Mouse (Mus musculus) MEL (cell line): ENCODE measurements at regions not wholly inside any gene's neighbourhood (a gene's known extent, or its start where the extent isn't known, plus 50 kb on each side); places are given as distances from the start of the nearest gene placed in this dataset.

Experiments
- CTCF ChIP-seq, 3 experiments: IDR thresholded peaks in 2 of 3; conservative IDR thresholded peaks in 1 of 3; 2 replicates each; pipeline ENCODE4 v1.5.1; 2011 to 2012; ENCODE audit warnings: low read length in 3 of 3, low read depth in 2 of 3, mild to moderate bottlenecking in 2 of 3, improper control_type of control experiment in 1 of 3, inconsistent platforms in 1 of 3, mixed read lengths in 1 of 3, moderate library complexity in 1 of 3; ENCODE audit not compliant: control insufficient read depth in 1 of 3, insufficient read depth in 1 of 3, poor library complexity in 1 of 3, severe bottlenecking in 1 of 3
- E2F4 ChIP-seq: IDR thresholded peaks from 2 replicates; pipeline ENCODE4 v1.6.1; 2011; ENCODE audit warnings: low read depth, low read length, improper control_type of control experiment, borderline replicate concordance
- ELF1 ChIP-seq: IDR thresholded peaks from 2 replicates; pipeline ENCODE4 v1.6.1; 2014; ENCODE audit warnings: low read depth, mild to moderate bottlenecking, inconsistent platforms, low read length, improper control_type of control experiment, moderate library complexity
- HCFC1 ChIP-seq: IDR thresholded peaks from 2 replicates; pipeline ENCODE4 v1.6.1; 2012; ENCODE audit warnings: low read depth, mild to moderate bottlenecking, inconsistent platforms, low read length, improper control_type of control experiment, moderate library complexity
- JUND ChIP-seq: IDR thresholded peaks from 2 replicates; pipeline ENCODE4 v1.6.1; 2011; ENCODE audit warnings: low read depth, mild to moderate bottlenecking, improper control_type of control experiment, low read length
- MAFK ChIP-seq: IDR thresholded peaks from 2 replicates; pipeline ENCODE4 v1.6.1; 2011; ENCODE audit warnings: low read depth, mild to moderate bottlenecking, low read length, improper control_type of control experiment, borderline replicate concordance
- POLR2A ChIP-seq, 2 experiments: IDR thresholded peaks; 2 replicates each; pipeline ENCODE4 v1.6.1; 2011 to 2012; ENCODE audit warnings: low read length in 2 of 2, mild to moderate bottlenecking in 2 of 2, control low read depth in 1 of 2, improper control_type of control experiment in 1 of 2, low read depth in 1 of 2, moderate library complexity in 1 of 2; ENCODE audit not compliant: control insufficient read depth in 1 of 2, insufficient read depth in 1 of 2, poor library complexity in 1 of 2
- POLR2AphosphoS2 ChIP-seq: IDR thresholded peaks from 2 replicates; pipeline ENCODE4 v1.6.1; 2011; ENCODE audit warnings: low read length, improper control_type of control experiment
- RCOR1 ChIP-seq: IDR thresholded peaks from 2 replicates; pipeline ENCODE4 v1.6.1; 2012; ENCODE audit warnings: low read depth, mild to moderate bottlenecking, inconsistent platforms, low read length, improper control_type of control experiment
- ZC3H11A ChIP-seq: IDR thresholded peaks from 2 replicates; pipeline ENCODE4 v1.6.1; 2012; ENCODE audit warnings: low read depth, mild to moderate bottlenecking, inconsistent platforms, low read length, improper control_type of control experiment
- ZNF384 ChIP-seq: IDR thresholded peaks from 2 replicates; pipeline ENCODE4 v1.6.1; 2012; ENCODE audit warnings: low read depth, mild to moderate bottlenecking, inconsistent platforms, low read length, improper control_type of control experiment

GRCm38 (mm10) chr9:26493740-26494139 lies 239.8 kb upstream of the B3gat1 start:
- TF ChIP-seq E2F4 = no peak
- no peak for TF ChIP-seq JUND
- no peak for TF ChIP-seq POLR2A (IDR thresholded peaks at IDR 0.05; ENCODE audit: control insufficient read depth in 1 of 2, insufficient read depth in 1 of 2, low read depth in 1 of 2, low read length in 2 of 2, poor library complexity in 1 of 2)
- no peak for TF ChIP-seq MAFK
- no peak for TF ChIP-seq CTCF (IDR thresholded peaks at IDR 0.05 in 2 of 3, conservative IDR thresholded peaks at IDR 0.05 in 1 of 3; ENCODE audit: control insufficient read depth in 1 of 3, insufficient read depth in 1 of 3, low read depth in 2 of 3, low read length in 3 of 3, poor library complexity in 1 of 3, severe bottlenecking in 1 of 3)
- no peak for TF ChIP-seq RCOR1
- no peak for TF ChIP-seq HCFC1
- TF ChIP-seq ELF1 = no peak
- no peak for TF ChIP-seq ZNF384
- no peak for TF ChIP-seq ZC3H11A
- TF ChIP-seq POLR2AphosphoS2 = no peak
